Mouse (Mus musculus) T-helper 17 cell (primary cell): ENCODE measurements around the gene 2410015M20Rik.

ENCODE experiments used
- in situ Hi-C, 2 experiments: fragments of 300-600 bp; cut with MboI, MseI; formaldehyde crosslinking; loops; 1 replicate in 1 of 2; 2 replicates in 1 of 2; pipeline ENCODE4 v1.15.1; 2025; ENCODE audit warnings: high pct_unique_total_duplicates in 2 of 2

2410015M20Rik gene

GRCm38 (mm10) chr17:56572939-56573338 is 36.6 kb downstream of the 2410015M20Rik start:
- in situ Hi-C loops: no loop called here

GRCm38 (mm10) chr17:56572154-56572553 is 37.4 kb downstream of the 2410015M20Rik start:
- in situ Hi-C loops: no loop called here

- in situ Hi-C loops: no loop called here
These were observed 39.3 kb downstream of the 2410015M20Rik start for GRCm38 (mm10) chr17:56570287-56570686.

GRCm38 (mm10) chr17:56567370-56567769 is 42.2 kb downstream of the 2410015M20Rik start:
- in situ Hi-C loops: no loop called here

GRCm38 (mm10) chr17:56566918-56567317 is 42.7 kb downstream of the 2410015M20Rik start:
- in situ Hi-C loops: no loop called here

GRCm38 (mm10) chr17:56566293-56566692 is 43.3 kb downstream of the 2410015M20Rik start:
- in situ Hi-C loops: no loop called here

GRCm38 (mm10) chr17:56561866-56562265 is 47.7 kb downstream of the 2410015M20Rik start:
- in situ Hi-C loops: no loop called here

GRCm38 (mm10) chr17:56560131-56560530 is 49.4 kb downstream of the 2410015M20Rik start:
- in situ Hi-C loops: no loop called here

- in situ Hi-C loops: no loop called here
These were observed 50.2 kb downstream of the 2410015M20Rik start for GRCm38 (mm10) chr17:56559386-56559785.

GRCm38 (mm10) chr17:56558448-56558847 is 51.1 kb downstream of the 2410015M20Rik start:
- in situ Hi-C loops: no loop called here
